Mouse (Mus musculus) kidney, adult 9 months (tissue): ENCODE data around the gene Eya3.
"Not testable (repeated sequence)": the region's sequence is repeated elsewhere in the genome, so short reads cannot be mapped to it uniquely, and the experiment has no call there.

ENCODE experiments used
- DNase-seq: peaks from one replicate; pipeline ENCODE4 v3.0.0; 2022

Gene Eya3

GRCm38 (mm10) chr4:132743992-132744911 is 105.5 kb downstream of the Eya3 start:
- DNase-seq = no peak

GRCm38 (mm10) chr4:132746911-132747517 is 108.2 kb downstream of the Eya3 start:
- no peak for DNase-seq

- peak; percentile 67 for DNase-seq
These were observed 109.0 kb downstream of the Eya3 start for GRCm38 (mm10) chr4:132747664-132748259.

GRCm38 (mm10) chr4:132748778-132749177 is 110.0 kb downstream of the Eya3 start:
- DNase-seq = no peak

GRCm38 (mm10) chr4:132749258-132749982 is 110.6 kb downstream of the Eya3 start:
- no peak for DNase-seq

GRCm38 (mm10) chr4:132752992-132753391 is 114.2 kb downstream of the Eya3 start:
- no peak for DNase-seq

GRCm38 (mm10) chr4:132756974-132757373 is 118.2 kb downstream of the Eya3 start, which contains the start of gene Smpdl3b:
Smpdl3b (minus strand) TSS chr4:132757252.
- DNase-seq = peak; percentile 87

GRCm38 (mm10) chr4:132757633-132758351 is 119.0 kb downstream of the Eya3 start:
- no peak for DNase-seq

- peak; percentile 54 for DNase-seq
These were observed 121.5 kb downstream of the Eya3 start for GRCm38 (mm10) chr4:132760296-132760695.

GRCm38 (mm10) chr4:132762602-132763001 is 123.8 kb downstream of the Eya3 start:
- DNase-seq = peak; percentile 38

GRCm38 (mm10) chr4:132763125-132763524 is 124.3 kb downstream of the Eya3 start:
- not testable (repeated sequence) for DNase-seq

- peak; percentile 100 for DNase-seq
These were observed 129.4 kb downstream of the Eya3 start, which contains the start of gene Rpa2 for GRCm38 (mm10) chr4:132767914-132768876. Rpa2 (plus strand) TSS chr4:132768332.

- DNase-seq = no peak
These were observed 133.0 kb downstream of the Eya3 start for GRCm38 (mm10) chr4:132771776-132772175.
